Mouse (Mus musculus) embryo, embryonic 11 days (tissue): ENCODE measurements around the gene Vcp.

Experiments used
- DNase-seq: peaks from one replicate; pipeline ENCODE4 v3.0.0-alpha.2; 2015

Gene Vcp

GRCm38 (mm10) chr4:42965039-42965719 is 35.1 kb downstream of the Vcp start:
- DNase-seq: peak; percentile 75

DNA sequence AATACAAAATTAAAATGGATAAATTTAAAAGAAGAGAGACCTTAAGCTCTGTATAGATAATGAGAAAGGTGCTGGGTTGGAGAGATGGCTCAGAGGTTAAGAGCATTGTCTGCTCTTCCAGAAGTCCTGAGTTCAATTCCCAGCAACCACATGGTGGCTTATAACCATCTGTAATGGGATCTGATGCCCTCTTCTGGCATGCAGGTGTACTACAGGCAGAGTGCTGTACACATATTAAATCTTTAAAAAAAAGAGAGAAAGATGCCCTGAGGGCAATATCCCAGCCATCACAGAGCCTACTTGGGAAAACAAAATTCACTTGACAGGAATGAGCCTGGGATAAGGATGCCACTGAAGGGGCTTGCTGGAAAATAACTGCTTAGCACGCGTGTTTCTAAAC is 36.8 kb downstream of the Vcp start:
- DNase-seq: no peak

- DNase-seq: peak; percentile 50
These were observed 38.7 kb downstream of the Vcp start for GRCm38 (mm10) chr4:42961592-42961991.

DNA sequence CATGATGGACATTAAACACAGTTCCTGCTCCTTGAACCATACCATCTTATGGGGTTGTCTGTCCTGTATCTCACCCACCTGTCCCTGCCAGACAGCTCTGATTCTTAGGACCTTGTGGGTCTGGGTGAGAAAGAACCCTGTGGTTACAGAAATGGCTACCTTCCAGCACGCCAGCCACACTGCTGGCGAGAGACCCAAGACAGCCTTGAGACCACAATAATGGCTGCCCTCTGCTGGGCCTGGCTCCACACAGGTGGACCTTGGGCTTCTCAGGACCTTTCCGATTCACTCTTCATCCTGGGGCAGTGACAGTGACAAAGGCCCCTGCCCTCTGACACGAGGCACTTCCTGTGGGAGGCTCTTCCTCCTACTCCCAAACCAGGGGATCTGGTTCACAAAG is 40.9 kb downstream of the Vcp start:
- DNase-seq: no peak

DNA sequence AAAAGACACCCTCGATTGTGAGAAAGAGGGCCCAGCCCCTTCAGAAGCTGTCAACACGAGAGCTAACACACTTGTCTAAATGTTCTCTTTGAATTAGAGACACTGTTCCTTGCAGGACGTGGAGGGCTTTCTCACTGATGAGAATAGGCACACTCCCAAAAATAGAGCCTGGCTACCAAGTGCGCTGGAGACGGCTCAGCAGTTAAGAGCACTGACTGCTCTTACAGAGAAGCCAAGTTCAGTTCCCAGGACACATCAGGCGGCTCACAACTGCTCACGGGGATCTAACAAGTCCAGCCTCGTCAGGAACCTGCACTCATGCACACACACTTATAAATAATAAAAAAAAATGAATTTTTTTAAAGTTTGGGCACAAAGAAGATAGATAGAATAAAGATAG is 41.4 kb downstream of the Vcp start:
- DNase-seq: no peak

GRCm38 (mm10) chr4:42957979-42958378 is 42.3 kb downstream of the Vcp start:
- DNase-seq: no peak

GRCm38 (mm10) chr4:42957306-42957705 is 43.0 kb downstream of the Vcp start:
- DNase-seq: no peak

DNA sequence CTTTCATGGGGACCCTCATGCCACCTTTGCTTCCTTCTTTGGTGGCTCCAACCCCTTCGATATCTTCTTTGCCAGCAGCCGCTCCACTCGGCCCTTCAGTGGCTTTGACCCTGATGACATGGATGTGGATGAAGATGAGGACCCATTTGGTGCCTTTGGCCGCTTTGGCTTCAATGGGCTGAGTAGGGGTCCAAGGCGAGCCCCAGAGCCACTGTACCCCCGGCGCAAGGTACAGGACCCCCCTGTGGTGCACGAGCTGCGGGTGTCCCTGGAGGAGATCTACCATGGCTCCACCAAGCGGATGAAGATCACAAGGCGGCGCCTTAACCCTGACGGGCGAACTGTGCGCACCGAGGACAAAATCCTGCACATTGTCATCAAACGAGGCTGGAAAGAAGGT is 43.7 kb downstream of the Vcp start:
- DNase-seq: no peak

GRCm38 (mm10) chr4:42955200-42955599 is 45.1 kb downstream of the Vcp start:
- no peak for DNase-seq

- DNase-seq: peak; percentile 74
These were observed 46.0 kb downstream of the Vcp start for GRCm38 (mm10) chr4:42954297-42954696.

GRCm38 (mm10) chr4:42953435-42954094 is 46.7 kb downstream of the Vcp start:
- DNase-seq: peak; percentile 41

- DNase-seq: no peak
These were observed 47.7 kb downstream of the Vcp start for GRCm38 (mm10) chr4:42952563-42952962.

GRCm38 (mm10) chr4:42951206-42952195 is 48.8 kb downstream of the Vcp start:
- DNase-seq: no peak

DNA sequence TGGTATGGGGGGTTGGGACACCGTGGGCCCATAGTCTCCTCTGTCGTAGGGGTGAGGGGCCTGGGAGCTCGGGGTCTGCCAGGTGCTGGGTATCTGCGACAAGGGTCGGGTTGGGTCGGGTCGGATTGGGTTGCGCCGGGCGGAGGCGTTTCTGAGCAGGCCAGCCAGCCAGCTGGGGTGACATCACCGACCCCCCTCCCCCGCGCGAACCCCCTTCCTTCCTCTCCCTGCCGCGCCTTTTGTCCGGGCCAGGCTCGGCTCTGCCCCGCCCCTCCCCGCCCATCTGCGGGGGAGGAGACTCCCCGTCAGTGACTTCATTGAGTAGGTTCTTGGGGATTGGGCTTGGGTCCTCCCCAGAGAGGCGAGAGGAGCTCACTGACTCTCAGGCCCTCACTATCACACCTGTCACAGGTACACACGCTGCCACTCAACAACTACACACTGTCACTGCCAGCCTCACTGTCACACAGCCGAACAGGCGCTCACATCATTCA is 50.2 kb downstream of the Vcp start:
- peak; percentile 92 for DNase-seq

- DNase-seq: peak; percentile 95
These were observed 50.6 kb downstream of the Vcp start, which contains the start of gene Dnajb5 for GRCm38 (mm10) chr4:42949676-42950051. TSS of gene Dnajb5 (plus strand) at chr4:42949814.

DNA sequence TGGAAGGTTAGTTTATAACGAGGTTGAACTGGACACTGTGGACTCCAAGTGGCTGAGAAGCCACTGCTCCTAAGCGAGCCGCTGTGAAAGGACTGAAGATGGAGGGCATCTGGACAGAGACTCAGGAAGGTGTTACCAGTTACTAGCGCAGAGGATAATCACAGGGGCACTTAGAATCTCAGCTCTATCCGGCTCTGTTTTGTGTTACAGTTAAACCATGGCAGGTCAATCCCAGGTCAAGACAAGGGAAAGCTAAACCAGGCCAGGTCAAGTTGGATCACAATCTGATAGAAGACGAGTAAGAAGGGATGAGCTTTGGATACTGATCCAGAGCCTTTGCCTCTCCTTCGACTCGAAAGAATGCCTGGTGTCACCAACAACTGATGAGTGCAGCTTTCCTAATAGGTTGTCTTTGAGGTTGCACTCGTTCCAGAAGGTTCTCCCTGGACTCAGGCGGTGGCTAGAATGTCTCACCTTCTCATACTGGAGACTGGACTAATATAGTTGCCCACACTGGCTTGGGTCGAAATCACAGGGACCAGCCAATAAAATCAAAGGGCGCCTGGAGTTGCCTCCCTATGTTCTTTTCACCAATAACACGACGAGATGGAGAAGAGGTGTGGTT is 51.1 kb downstream of the Vcp start:
- peak; percentile 17 for DNase-seq

DNA sequence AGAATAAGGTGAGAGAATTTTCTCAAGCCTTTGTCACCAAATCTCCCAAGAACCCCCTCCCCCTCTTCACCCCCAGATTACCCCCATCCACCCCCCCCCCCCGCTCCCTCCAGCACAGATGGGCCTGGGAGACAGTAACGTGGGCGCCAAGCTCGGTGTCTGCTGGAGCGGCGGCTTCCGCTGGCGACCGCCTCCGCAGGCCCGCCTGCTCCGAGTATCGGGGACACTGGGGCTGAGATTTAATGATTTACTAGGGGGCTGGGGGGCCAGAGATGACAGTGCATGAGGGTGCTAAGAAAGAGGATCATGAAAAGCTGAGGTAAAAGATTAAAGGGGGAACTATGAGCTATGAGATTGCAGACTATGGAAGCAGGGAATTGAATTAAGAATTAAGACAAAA is 51.8 kb downstream of the Vcp start:
- no peak for DNase-seq

GRCm38 (mm10) chr4:42946733-42947290 is 53.5 kb downstream of the Vcp start:
- peak; percentile 66 for DNase-seq

GRCm38 (mm10) chr4:42945952-42946351 is 54.4 kb downstream of the Vcp start:
- peak; percentile 71 for DNase-seq

- no peak for DNase-seq
These were observed 54.9 kb downstream of the Vcp start for GRCm38 (mm10) chr4:42945445-42945844.

- DNase-seq: peak; percentile 72
These were observed 55.3 kb downstream of the Vcp start for GRCm38 (mm10) chr4:42945043-42945442.

GRCm38 (mm10) chr4:42944185-42944584 is 56.1 kb downstream of the Vcp start:
- no peak for DNase-seq
